Mouse (Mus musculus): ENCODE results near the gene AL732309.1. TPM values are rescaled to one million over a fixed set of nuclear protein-coding genes. Genes with fewer than 3 reads are reported as not detected.

AL732309.1 gene
- polyA plus RNA-seq, 1 experiment from 2014 or later = 6.6 TPM

GRCm38 (mm10) chr2:25288734-25289345 lies 42.2 kb upstream of the AL732309.1 start:
- 85% methylated on average over 7 of the region's 7 CpGs for WGBS
- no peak overlapping the region for H3K4me2 ChIP-seq (ENCODE audit: low read depth)
- H3K4me3 ChIP-seq (ENCODE audit: low read depth, low read length) = no peak overlapping the region
- ATAC-seq (ENCODE audit: insufficient read depth, low FRiP score, low TSS enrichment) (no peak), DNase-seq (ENCODE audit: low spot score) (no peak)
- H3K27ac ChIP-seq (ENCODE audit: low read depth, low read length) = no peak overlapping the region
- H3K4me1 ChIP-seq (ENCODE audit: control insufficient read depth, insufficient read depth, low read length) = no peaks in the 10 kb centered on the region
- peaks cover 14% of the 10 kb centered on the region for H3K36me3 ChIP-seq (ENCODE audit: control insufficient read depth, insufficient read depth, low read length)
- H3K9ac ChIP-seq (ENCODE audit: low read length) = no peak overlapping the region
- peaks cover 56% of the 10 kb centered on the region for H3K27me3 ChIP-seq (ENCODE audit: control insufficient read depth, insufficient read depth, low read length)
- H3K9me3 ChIP-seq (ENCODE audit: control insufficient read depth, low read length) = no peaks in the 10 kb centered on the region

- DNase-seq (ENCODE audit: low spot score) (no peak), ATAC-seq (ENCODE audit: insufficient read depth, low FRiP score, low TSS enrichment) (no peak)
- H3K27ac ChIP-seq (ENCODE audit: low read depth, low read length) = no peak within 1 kb of the TSS
- H3K4me1 ChIP-seq (ENCODE audit: control insufficient read depth, insufficient read depth, low read length) = no peaks in the 10 kb centered on the region
- peaks cover 53% of the 10 kb centered on the region for H3K27me3 ChIP-seq (ENCODE audit: control insufficient read depth, insufficient read depth, low read length)
- H3K36me3 ChIP-seq (ENCODE audit: control insufficient read depth, insufficient read depth, low read length) = peaks cover 14% of the 10 kb centered on the region
- H3K9me3 ChIP-seq (ENCODE audit: control insufficient read depth, low read length) = no peaks in the 10 kb centered on the region
- H3K9ac ChIP-seq (ENCODE audit: low read length) = no peak within 1 kb of the TSS
- H3K4me3 ChIP-seq (ENCODE audit: low read depth, low read length) = no peak within 1 kb of the TSS
- whole genome bisulfite sequencing = 85% methylated on average over 6 of the region's 6 CpGs
- H3K4me2 ChIP-seq (ENCODE audit: low read depth) = no peak within 1 kb of the TSS
Measured at GRCm38 (mm10) chr2:25287927-25288649, 41.4 kb upstream of the AL732309.1 start, which contains the start of gene Tmem210. TSS of gene Tmem210 (plus strand) at chr2:25288145.

- Histone ChIP-seq H3K27me3 (ENCODE audit: control insufficient read depth, insufficient read depth, low read length) (peaks cover 45% of the 10 kb centered on the region), H3K27ac (ENCODE audit: low read depth, low read length) (no peak overlapping the region), H3K9me3 (ENCODE audit: control insufficient read depth, low read length) (no peaks in the 10 kb centered on the region), H3K36me3 (ENCODE audit: control insufficient read depth, insufficient read depth, low read length) (peaks cover 17% of the 10 kb centered on the region), H3K4me1 (ENCODE audit: control insufficient read depth, insufficient read depth, low read length) (no peaks in the 10 kb centered on the region), H3K4me2 (ENCODE audit: low read depth) (no peak overlapping the region), H3K4me3 (ENCODE audit: low read depth, low read length) (no peak overlapping the region), H3K9ac (ENCODE audit: low read length) (no peak overlapping the region)
- ATAC-seq (ENCODE audit: insufficient read depth, low FRiP score, low TSS enrichment) = no peak
- no peak for DNase-seq (ENCODE audit: low spot score)
- 59% methylated on average over 7 of the region's 7 CpGs for WGBS
Measured at GRCm38 (mm10) chr2:25286837-25287636, 40.4 kb upstream of the AL732309.1 start.

GRCm38 (mm10) chr2:25286314-25286713 lies 39.7 kb upstream of the AL732309.1 start:
- H3K36me3 ChIP-seq (ENCODE audit: control insufficient read depth, insufficient read depth, low read length) = peaks cover 17% of the 10 kb centered on the region
- WGBS = 93% methylated on average over 1 of the region's 1 CpGs

GRCm38 (mm10) chr2:25285551-25285950 lies 38.9 kb upstream of the AL732309.1 start:
- 94% methylated on average over 2 of the region's 2 CpGs for WGBS
- H3K9ac ChIP-seq (ENCODE audit: low read length) = no peak overlapping the region
- H3K4me1 ChIP-seq (ENCODE audit: control insufficient read depth, insufficient read depth, low read length) = no peaks in the 10 kb centered on the region
- H3K27ac ChIP-seq (ENCODE audit: low read depth, low read length) = no peak overlapping the region
- H3K4me3 ChIP-seq (ENCODE audit: low read depth, low read length) = no peak overlapping the region
- ATAC-seq (ENCODE audit: insufficient read depth, low FRiP score, low TSS enrichment) (no peak), DNase-seq (ENCODE audit: low spot score) (no peak)
- no peak overlapping the region for H3K4me2 ChIP-seq (ENCODE audit: low read depth)
- H3K36me3 ChIP-seq (ENCODE audit: control insufficient read depth, insufficient read depth, low read length) = peaks cover 23% of the 10 kb centered on the region
- H3K27me3 ChIP-seq (ENCODE audit: control insufficient read depth, insufficient read depth, low read length) = peaks cover 30% of the 10 kb centered on the region
- H3K9me3 ChIP-seq (ENCODE audit: control insufficient read depth, low read length) = no peaks in the 10 kb centered on the region

More at GRCm38 (mm10) chr2:25286314-25286713, 39.7 kb upstream of the AL732309.1 start:
- no peak for ATAC-seq (ENCODE audit: insufficient read depth, low FRiP score, low TSS enrichment)
- no peak for DNase-seq (ENCODE audit: low spot score)
- H3K27me3 ChIP-seq (ENCODE audit: control insufficient read depth, insufficient read depth, low read length) = peaks cover 37% of the 10 kb centered on the region
- H3K4me3 ChIP-seq (ENCODE audit: low read depth, low read length) = no peak overlapping the region
- H3K4me1 ChIP-seq (ENCODE audit: control insufficient read depth, insufficient read depth, low read length) = no peaks in the 10 kb centered on the region
- H3K9ac ChIP-seq (ENCODE audit: low read length) = no peak overlapping the region
- no peak overlapping the region for H3K27ac ChIP-seq (ENCODE audit: low read depth, low read length)
- H3K4me2 ChIP-seq (ENCODE audit: low read depth) = no peak overlapping the region
- H3K9me3 ChIP-seq (ENCODE audit: control insufficient read depth, low read length) = no peaks in the 10 kb centered on the region

GRCm38 (mm10) chr2:25278928-25279882 lies 32.5 kb upstream of the AL732309.1 start:
- WGBS = 67% methylated on average over 13 of the region's 13 CpGs
- peaks cover 28% of the 10 kb centered on the region for H3K36me3 ChIP-seq (ENCODE audit: control insufficient read depth, insufficient read depth, low read length)
- no peak for ATAC-seq (ENCODE audit: insufficient read depth, low FRiP score, low TSS enrichment)
- no peak overlapping the region for H3K4me3 ChIP-seq (ENCODE audit: low read depth, low read length)
- no peaks in the 10 kb centered on the region for H3K9me3 ChIP-seq (ENCODE audit: control insufficient read depth, low read length)
- H3K27me3 ChIP-seq (ENCODE audit: control insufficient read depth, insufficient read depth, low read length) = no peaks in the 10 kb centered on the region
- no peaks in the 10 kb centered on the region for H3K4me1 ChIP-seq (ENCODE audit: control insufficient read depth, insufficient read depth, low read length)
- H3K27ac ChIP-seq (ENCODE audit: low read depth, low read length) = no peak overlapping the region
- peak; percentile 81 for DNase-seq (ENCODE audit: low spot score)
- no peak overlapping the region for H3K9ac ChIP-seq (ENCODE audit: low read length)
- H3K4me2 ChIP-seq (ENCODE audit: low read depth) = no peak overlapping the region

- Histone ChIP-seq H3K4me3 (ENCODE audit: low read depth, low read length) (peak overlapping the region; percentile 87), H3K27ac (ENCODE audit: low read depth, low read length) (no peak overlapping the region), H3K27me3 (ENCODE audit: control insufficient read depth, insufficient read depth, low read length) (no peaks in the 10 kb centered on the region), H3K4me2 (ENCODE audit: low read depth) (peak overlapping the region; percentile 92), H3K36me3 (ENCODE audit: control insufficient read depth, insufficient read depth, low read length) (peaks cover 8% of the 10 kb centered on the region), H3K9me3 (ENCODE audit: control insufficient read depth, low read length) (no peaks in the 10 kb centered on the region), H3K9ac (ENCODE audit: low read length) (peak overlapping the region; percentile 70), H3K4me1 (ENCODE audit: control insufficient read depth, insufficient read depth, low read length) (peaks cover 17% of the 10 kb centered on the region)
- 40% methylated on average over 16 of the region's 16 CpGs for WGBS
- ATAC-seq (ENCODE audit: insufficient read depth, low FRiP score, low TSS enrichment) (no peak), DNase-seq (ENCODE audit: low spot score) (no peak)
Measured at GRCm38 (mm10) chr2:25273010-25273409, 26.3 kb upstream of the AL732309.1 start.

GRCm38 (mm10) chr2:25272515-25272914 lies 25.9 kb upstream of the AL732309.1 start:
- Histone ChIP-seq H3K4me1 (ENCODE audit: control insufficient read depth, insufficient read depth, low read length) (peaks cover 17% of the 10 kb centered on the region), H3K4me3 (ENCODE audit: low read depth, low read length) (peak overlapping the region; percentile 87), H3K36me3 (ENCODE audit: control insufficient read depth, insufficient read depth, low read length) (peaks cover 5% of the 10 kb centered on the region), H3K27ac (ENCODE audit: low read depth, low read length) (peak overlapping the region; percentile 31; the same call in 1 of the 2 replicates), H3K4me2 (ENCODE audit: low read depth) (peak overlapping the region; percentile 92), H3K9ac (ENCODE audit: low read length) (peak overlapping the region; percentile 70), H3K27me3 (ENCODE audit: control insufficient read depth, insufficient read depth, low read length) (no peaks in the 10 kb centered on the region), H3K9me3 (ENCODE audit: control insufficient read depth, low read length) (no peaks in the 10 kb centered on the region)
- ATAC-seq (ENCODE audit: insufficient read depth, low FRiP score, low TSS enrichment) (peak; percentile 51), DNase-seq (ENCODE audit: low spot score) (no peak)
- WGBS = under 1% methylated on average over 29 of the region's 29 CpGs
